Mouse (Mus musculus) left cerebral cortex, adult 11 months (tissue): Measurements from ENCODE around the gene Lhfp.
"Not testable (repeated sequence)": the region's sequence is repeated elsewhere in the genome, so short reads cannot be mapped to it uniquely, and the experiment has no call there.

Experiments
- DNase-seq: peaks from one replicate; pipeline ENCODE4 v3.0.0; 2022; ENCODE audit warnings: low spot score

Gene Lhfp

DNA sequence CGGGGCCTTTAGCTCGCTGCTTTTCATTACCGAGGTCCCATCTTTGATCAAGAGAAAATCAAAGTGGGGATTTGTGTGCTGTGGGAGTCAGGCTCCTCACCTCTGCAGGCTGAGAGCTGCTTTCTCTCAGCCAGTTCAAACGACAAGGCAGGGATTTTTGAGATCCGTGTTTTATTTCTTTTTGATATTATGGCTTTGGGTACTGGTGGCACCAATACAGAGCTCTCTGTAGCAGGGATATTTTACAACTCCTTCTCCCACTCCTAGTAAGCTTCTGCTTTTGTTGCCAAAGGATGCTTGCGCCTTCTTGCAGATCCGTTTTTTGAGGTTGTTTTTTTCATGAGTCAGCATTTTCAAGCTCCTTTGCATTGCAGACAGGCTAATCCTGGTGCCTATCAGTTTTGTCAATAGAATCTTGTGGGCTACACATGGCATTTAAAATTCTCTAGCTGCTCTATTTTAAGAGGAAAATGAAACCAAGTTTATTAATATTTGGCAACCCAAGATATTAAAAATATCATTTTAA lies 172.5 kb downstream of the Lhfp start:
- DNase-seq, result no peak

DNA sequence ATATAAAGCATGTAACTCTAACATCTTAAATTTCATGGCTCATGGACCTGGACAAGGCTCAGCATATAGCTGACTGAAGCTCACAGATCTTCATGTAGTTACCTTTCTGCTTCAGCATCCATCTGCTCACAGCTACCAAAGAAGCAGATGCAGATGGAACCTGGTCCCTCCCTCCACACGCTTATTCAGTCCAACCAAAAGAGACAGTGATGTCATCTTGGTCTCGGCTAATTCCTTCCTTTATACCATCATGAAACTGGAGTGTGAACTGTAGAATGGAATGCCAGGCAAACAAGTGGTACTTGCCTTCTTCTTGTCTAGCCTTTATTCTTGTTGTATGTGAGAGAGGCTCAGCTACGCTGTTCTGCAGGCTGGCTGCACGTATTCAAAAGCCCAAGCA lies 173.1 kb downstream of the Lhfp start:
- no peak for DNase-seq

- no peak for DNase-seq
Measured at GRCm38 (mm10) chr3:53217697-53218096, 176.4 kb downstream of the Lhfp start.

DNA sequence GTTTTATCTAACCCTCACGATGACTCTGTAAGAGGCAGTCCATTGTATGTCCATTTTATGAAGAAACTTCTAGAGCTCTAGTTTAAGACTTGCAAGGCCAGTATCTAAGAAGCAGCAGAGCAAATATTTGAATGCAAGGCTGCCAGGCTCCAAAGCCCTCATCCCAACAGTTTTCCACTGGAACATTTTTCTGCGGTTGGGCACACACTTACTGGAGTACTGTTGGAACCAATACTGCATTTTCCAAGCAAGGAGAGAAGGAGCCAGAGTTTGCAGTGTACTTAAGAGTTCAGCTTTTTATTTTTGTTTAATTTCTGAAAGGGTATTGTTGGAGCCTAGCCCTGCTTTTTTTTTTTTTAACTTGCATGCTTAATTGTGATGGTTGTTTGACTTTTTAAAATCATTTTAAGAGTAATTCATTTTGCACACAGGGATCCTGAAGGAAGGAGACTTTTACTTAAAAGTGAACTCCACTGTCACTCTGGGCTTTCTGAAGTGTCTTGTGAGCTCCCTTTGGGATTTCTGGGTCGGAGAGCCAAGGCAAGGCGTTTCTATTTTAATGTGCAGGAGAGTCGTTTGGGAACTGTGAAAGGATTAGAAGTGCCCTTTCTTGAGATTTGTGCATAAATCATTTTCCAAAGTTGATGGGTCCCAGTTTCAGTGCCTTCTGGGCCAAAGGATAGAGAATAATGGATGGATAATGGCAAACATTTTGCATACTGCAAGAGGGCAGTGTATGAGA lies 180.4 kb downstream of the Lhfp start:
- DNase-seq, result no peak

DNA sequence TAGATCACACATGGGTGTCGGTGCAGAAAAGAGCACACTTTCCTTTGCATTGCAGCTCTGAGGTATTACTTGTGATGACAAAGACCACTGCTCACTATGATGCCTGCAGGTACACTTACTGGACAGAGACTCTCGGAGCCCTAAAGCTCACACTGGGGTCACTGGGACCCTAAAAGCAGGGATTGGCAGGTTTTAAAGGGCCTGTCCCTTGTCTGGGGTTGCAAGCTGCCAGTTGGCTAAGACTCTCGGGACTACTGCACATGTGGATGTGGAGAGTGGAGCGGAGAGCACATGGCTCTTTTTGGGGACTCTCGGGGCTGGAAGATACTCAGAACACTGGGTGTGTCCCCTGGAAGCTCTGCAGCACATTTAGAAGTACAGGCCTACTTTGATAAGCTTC lies 182.8 kb downstream of the Lhfp start:
- DNase-seq, result no peak

GRCm38 (mm10) chr3:53225774-53226173 lies 184.4 kb downstream of the Lhfp start:
- DNase-seq, result no peak

DNA sequence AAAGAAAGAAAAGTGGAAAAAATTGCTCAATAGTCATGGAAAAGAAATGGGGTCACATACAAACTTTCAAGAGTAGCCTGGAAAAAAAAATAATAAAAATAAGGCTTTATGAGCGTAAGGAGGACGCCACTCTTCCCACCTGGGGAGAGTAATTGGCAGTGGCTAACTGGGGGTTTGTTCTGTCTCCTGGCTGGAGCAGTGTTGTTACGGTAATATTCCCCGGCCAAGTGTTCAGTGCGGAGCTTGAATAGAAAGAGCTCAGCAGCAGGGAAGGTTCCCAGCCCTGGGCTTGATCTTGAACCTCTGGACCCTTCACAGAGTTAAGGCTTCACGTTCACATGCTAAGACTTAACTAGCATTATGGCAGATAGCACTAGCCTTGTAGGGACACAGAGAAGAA lies 184.9 kb downstream of the Lhfp start:
- DNase-seq, result no peak

GRCm38 (mm10) chr3:53227866-53228265 lies 186.5 kb downstream of the Lhfp start:
- DNase-seq, result no peak

DNA sequence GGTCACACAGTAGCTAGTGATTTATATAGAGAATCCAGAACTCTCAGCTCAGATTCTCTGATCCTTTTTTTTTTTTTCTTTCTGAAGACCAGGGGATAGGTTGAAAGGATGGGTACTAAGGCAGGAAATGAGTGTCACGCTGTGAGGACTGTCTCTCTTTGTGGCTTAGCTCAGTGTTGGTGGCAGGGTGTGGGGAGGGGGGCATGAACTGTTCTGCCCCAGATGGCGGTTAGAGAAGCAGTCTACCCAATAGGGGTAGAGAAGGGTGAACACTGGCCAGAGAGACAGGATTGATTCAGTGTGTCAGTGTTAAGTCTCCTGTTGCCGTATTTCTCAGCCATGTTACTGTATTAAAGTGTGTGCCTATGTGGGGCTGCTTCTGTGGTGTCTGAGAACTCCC lies 189.2 kb downstream of the Lhfp start:
- no peak for DNase-seq

DNA sequence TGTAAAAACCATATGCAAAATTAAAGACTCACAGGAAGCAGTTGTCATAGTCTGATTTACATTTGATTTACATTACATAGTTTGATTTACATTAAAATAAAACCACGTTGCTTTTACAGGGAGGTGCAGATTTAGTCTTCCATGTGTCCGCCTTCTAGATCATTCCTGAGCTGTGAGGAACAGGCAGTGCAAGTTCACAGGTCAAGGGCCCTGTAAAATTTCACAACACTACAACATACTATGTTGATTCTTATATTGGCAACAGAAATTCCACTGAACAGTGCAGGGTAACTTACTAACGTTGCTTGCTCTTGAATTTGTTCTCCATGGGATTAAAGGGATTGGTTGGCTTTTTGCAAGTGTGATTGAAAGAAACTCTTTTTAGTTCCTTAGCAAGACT lies 189.8 kb downstream of the Lhfp start:
- no peak for DNase-seq

DNA sequence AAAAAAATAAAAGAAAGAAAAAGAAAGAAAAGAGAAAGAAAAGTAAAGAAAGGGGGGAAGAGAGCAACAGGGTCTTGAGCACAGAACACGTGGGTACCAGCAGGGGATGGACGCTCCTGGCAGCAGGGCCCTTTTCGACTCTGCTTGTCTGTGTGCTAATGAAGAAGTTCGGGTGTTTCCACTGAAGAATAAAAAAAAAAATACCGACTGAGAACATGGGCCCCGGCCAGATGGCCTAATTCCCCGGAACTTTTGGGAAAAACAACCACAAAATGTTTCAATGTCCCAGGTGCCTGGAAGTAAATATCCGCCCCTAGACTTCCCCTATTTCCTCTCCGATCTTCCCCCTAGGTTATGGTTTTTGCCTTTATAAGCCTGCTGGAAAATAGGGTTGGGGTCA lies 191.1 kb downstream of the Lhfp start:
- not testable (repeated sequence) for DNase-seq

DNA sequence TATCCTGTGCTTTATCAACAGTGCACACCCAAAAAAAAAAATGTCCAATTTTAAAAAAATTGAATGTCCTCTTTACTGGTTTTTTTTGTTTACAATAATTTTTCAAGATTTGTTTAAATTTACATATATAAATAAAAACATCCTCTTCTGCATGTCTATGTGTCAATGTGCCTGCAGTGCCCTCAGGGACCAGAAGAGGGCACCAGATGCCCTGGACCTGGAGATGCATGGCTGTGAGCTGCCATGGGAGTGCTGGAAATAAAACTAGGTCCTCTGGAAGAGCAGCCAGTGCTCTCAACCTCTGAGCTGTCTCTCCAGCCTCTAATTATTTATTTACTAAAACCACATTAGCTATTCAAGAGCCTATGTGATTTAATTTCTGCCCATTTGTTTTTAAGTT lies 193.4 kb downstream of the Lhfp start:
- no peak for DNase-seq

DNA sequence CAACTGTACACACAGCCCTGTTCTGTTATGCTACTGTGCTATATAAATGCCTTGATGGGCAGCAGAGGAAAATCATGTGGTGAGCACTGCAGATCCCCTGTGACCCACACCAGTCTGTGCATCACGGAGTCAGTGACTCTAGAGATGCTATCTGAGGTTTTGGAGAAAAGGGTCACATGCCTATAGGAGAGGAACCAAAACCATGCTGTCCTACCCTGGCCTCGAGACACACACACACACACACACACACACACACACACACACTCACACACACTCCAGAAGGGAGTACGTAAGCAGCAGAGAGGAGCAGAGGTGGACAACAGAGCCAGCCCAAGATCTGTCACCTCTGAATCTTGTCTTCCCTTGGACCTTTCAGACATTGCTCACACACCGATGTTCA lies 195.1 kb downstream of the Lhfp start:
- no peak for DNase-seq

GRCm38 (mm10) chr3:53240150-53240549 lies 198.8 kb downstream of the Lhfp start:
- DNase-seq, result no peak

- DNase-seq, result no peak
Measured at GRCm38 (mm10) chr3:53245571-53246208, 204.4 kb downstream of the Lhfp start.

DNA sequence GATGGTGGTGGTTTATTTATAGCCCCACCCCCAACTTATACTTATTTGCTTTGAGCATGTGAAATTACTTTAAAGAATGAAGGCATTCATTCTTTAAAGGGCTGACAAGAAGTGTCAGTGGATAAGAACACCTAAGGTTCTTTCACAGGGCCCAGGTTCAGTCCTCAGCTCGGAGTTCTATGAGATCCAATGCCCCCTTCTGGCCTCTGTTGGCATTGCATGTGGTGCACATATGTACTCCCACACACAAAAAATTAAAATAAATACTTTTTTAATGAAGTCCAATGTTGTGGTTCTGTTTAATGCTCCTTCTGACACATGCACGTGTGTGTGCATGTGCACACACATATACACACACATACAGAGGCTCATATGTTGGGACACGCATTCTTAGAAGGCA lies 205.8 kb downstream of the Lhfp start:
- no peak for DNase-seq

- DNase-seq, result no peak
Measured at GRCm38 (mm10) chr3:53248158-53248874, 207.0 kb downstream of the Lhfp start.

DNA sequence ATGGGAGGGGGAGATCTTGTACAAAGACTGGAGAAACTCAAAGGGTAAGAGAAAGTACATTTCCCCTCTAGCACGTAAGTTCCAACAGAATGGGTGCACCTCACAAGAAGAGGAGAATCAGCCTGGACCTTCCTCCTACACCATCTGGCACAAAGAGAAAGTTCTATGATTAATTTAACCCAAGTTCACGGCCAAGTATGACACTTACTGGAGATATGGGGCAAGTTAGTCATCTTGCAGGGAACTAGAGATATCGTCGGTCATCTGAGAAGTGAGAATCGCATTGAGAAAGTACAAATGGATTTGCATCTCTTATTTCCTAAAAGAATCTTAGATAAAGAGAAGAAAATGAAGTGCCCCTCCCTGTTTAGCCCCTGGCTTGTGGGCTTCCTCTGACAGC lies 211.2 kb downstream of the Lhfp start:
- no peak for DNase-seq

DNA sequence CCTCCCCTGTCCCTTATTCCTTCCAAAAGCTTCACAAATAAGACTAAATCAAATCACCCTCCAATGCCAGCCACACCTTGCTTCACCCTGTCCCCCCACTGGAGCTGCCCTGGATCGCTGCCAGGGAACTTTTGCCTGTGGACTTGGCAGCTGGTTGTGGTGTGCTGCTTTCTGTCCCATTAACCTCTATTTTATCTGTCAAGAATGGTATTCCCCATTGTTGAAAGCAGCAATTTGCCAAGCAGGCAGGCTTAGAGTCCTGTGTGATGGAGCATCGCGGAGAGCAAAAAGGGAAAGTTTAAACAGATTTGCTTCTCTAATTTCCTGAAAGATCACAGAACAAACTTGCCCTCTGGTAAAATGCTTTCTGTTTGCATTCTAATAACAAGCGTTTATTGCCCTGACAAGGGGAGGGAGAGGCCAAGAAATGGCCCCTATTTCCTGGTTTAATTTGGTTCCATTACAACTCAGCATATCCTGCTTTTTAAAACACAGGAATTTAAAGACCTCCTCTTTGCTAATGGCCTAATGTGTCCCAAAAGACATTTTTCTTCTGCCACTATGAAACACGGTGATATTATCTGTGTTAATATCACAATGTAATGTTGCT lies 212.0 kb downstream of the Lhfp start:
- no peak for DNase-seq

DNA sequence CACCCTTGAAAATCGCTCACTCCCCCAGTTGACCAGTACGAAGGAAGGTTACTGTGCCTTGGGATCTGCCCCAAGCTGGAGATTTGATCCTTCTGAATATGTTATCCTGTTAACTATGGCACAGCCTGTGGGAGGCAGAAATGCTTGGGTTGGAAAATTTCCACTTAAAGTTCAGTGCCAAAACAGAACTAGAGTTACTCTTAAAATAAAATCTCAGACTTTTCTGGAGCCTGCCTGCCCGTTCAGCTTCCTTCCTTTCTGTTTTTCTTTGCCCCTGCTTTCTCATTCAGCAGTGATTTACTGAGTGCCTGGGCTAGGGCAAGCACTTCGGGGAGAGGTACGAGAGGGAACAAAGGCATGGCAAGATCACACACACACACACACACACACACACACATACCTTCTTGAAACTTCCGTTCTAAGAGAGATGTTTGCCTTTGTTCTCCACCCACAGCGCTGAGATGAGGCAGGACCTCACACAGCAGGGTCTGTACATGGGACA lies 217.4 kb downstream of the Lhfp start:
- no peak for DNase-seq

GRCm38 (mm10) chr3:53266116-53266515 lies 224.8 kb downstream of the Lhfp start:
- DNase-seq, result no peak

- DNase-seq, result no peak
Measured at GRCm38 (mm10) chr3:53267046-53267445, 225.7 kb downstream of the Lhfp start.
